Mouse (Mus musculus) neutrophil, adult 65 days (primary cell): ENCODE measurements around the gene Gm3045. TPM values are rescaled to one million over a fixed set of nuclear protein-coding genes. Genes with fewer than 3 reads are reported as not detected.

Experiments
- total RNA-seq: library from RNA; stranded (reverse); gene quantifications from 2 replicates; pipeline ENCODE4 v1.2.4, GENCODE M21; 2023

Gene Gm3045
- total RNA-seq, result not detected in 2 replicates

GRCm38 (mm10) chr13:56426365-56426764 is at the start of gene Gm3045:
Gm3045 (plus strand) TSS chr13:56426594.

GRCm38 (mm10) chr13:56438211-56439075 is 12.0 kb downstream of the Gm3045 start, which contains the start of gene Slc25a48:
Slc25a48 (plus strand) TSS chr13:56438355.

GRCm38 (mm10) chr13:56482146-56482545 is 55.8 kb downstream of the Gm3045 start, which contains the start of gene Il9:
Il9 (minus strand) TSS chr13:56482246.

Other genes with a start within 250 kb of the Gm3045 start
- gene Tifab, start 247.7 kb upstream of the Gm3045 start, total RNA-seq, result 40.0 and 40.6 TPM in 2 replicates
- gene Neurog1, start 174.4 kb upstream of the Gm3045 start, total RNA-seq, result not detected in 2 replicates
- not detected in 2 replicates for gene Cxcl14, start 130.0 kb upstream of the Gm3045 start, total RNA-seq
- gene Slc25a48, start 11.8 kb downstream of the Gm3045 start, total RNA-seq, result not detected in 2 replicates
- not detected in 2 replicates for gene Il9, start 55.7 kb downstream of the Gm3045 start, total RNA-seq
- 0.25 and 0.73 TPM in 2 replicates for gene Fbxl21, start 95.9 kb downstream of the Gm3045 start, total RNA-seq
- gene Lect2, start 121.9 kb downstream of the Gm3045 start, total RNA-seq, result not detected in 2 replicates
- 382 and 386 TPM in 2 replicates for gene Tgfbi, start 182.9 kb downstream of the Gm3045 start, total RNA-seq